Mouse (Mus musculus) A20 (cell line): Measurements from ENCODE around the gene Gsg1l.

Experiments
- DNase-seq: peaks from one replicate; pipeline ENCODE4 v3.0.0-alpha.2; 2011; ENCODE audit warnings: low read depth, low spot score

Gsg1l gene

GRCm38 (mm10) chr7:126031598-126032364 is 50.4 kb downstream of the Gsg1l start:
- no peak for DNase-seq

- DNase-seq = peak; percentile 17
These were observed 54.8 kb downstream of the Gsg1l start for GRCm38 (mm10) chr7:126027410-126027809.

GRCm38 (mm10) chr7:126026600-126026999 is 55.6 kb downstream of the Gsg1l start:
- peak; percentile 30 for DNase-seq

GRCm38 (mm10) chr7:126019966-126020365 is 62.2 kb downstream of the Gsg1l start:
- DNase-seq = no peak

- no peak for DNase-seq
These were observed 62.9 kb downstream of the Gsg1l start for GRCm38 (mm10) chr7:126019321-126019720.

GRCm38 (mm10) chr7:126017455-126017854 is 64.8 kb downstream of the Gsg1l start:
- DNase-seq = no peak

GRCm38 (mm10) chr7:126012325-126013021 is 69.7 kb downstream of the Gsg1l start:
- no peak for DNase-seq

- DNase-seq = no peak
These were observed 73.4 kb downstream of the Gsg1l start for GRCm38 (mm10) chr7:126008789-126009148.

GRCm38 (mm10) chr7:126008139-126008788 is 73.9 kb downstream of the Gsg1l start:
- DNase-seq = no peak

GRCm38 (mm10) chr7:126007132-126007910 is 74.9 kb downstream of the Gsg1l start:
- DNase-seq = no peak

GRCm38 (mm10) chr7:126005274-126005673 is 76.9 kb downstream of the Gsg1l start:
- no peak for DNase-seq

GRCm38 (mm10) chr7:126001683-126002082 is 80.5 kb downstream of the Gsg1l start:
- DNase-seq = no peak

GRCm38 (mm10) chr7:125999921-126000320 is 82.3 kb downstream of the Gsg1l start:
- no peak for DNase-seq

GRCm38 (mm10) chr7:125996151-125996550 is 86.1 kb downstream of the Gsg1l start:
- no peak for DNase-seq

- no peak for DNase-seq
These were observed 89.8 kb downstream of the Gsg1l start for GRCm38 (mm10) chr7:125992356-125992891.

- no peak for DNase-seq
These were observed 90.4 kb downstream of the Gsg1l start for GRCm38 (mm10) chr7:125991846-125992245.

GRCm38 (mm10) chr7:125989969-125990368 is 92.2 kb downstream of the Gsg1l start:
- DNase-seq = no peak

- no peak for DNase-seq
These were observed 92.7 kb downstream of the Gsg1l start for GRCm38 (mm10) chr7:125989489-125989888.

GRCm38 (mm10) chr7:125988326-125988725 is 93.9 kb downstream of the Gsg1l start:
- DNase-seq = no peak

- no peak for DNase-seq
These were observed 95.1 kb downstream of the Gsg1l start for GRCm38 (mm10) chr7:125987117-125987516.

GRCm38 (mm10) chr7:125985565-125985964 is 96.6 kb downstream of the Gsg1l start:
- DNase-seq = peak; percentile 4
